Mouse (Mus musculus) adrenal gland, adult 18-20 months (tissue): ENCODE measurements around the gene Zcchc18. TPM values are rescaled to one million over a fixed set of nuclear protein-coding genes. Genes with fewer than 3 reads are reported as not detected.
"Not testable (repeated sequence)": the region's sequence is repeated elsewhere in the genome, so short reads cannot be mapped to it uniquely, and the experiment has no call there.

Source experiments
- DNase-seq, 2 experiments: peaks; one replicate each; pipeline ENCODE4 v3.0.0; 2021 to 2022; ENCODE audit warnings: low spot score in 2 of 2
- long read RNA-seq, 2 experiments: library from polyadenylated mRNA; stranded (forward); transcript quantifications; one replicate each; pipeline ENCODE4 v2.0.0; 2021
- total RNA-seq, 2 experiments: library from RNA; stranded (reverse); gene quantifications; 1 replicate in 1 of 2; 2 replicates in 1 of 2; pipeline ENCODE4 v1.2.3; 2021

The Zcchc18 gene
- total RNA-seq = 10 to 100 TPM; 14.2 to 17.2 TPM
- long read RNA-seq, experiment 1, full-length matches to known transcripts = 17 of 20 reads
- long read RNA-seq, experiment 1, partial matches to known transcripts = 0 of 20 reads
- long read RNA-seq, experiment 1, other reads (novel, unspliced or antisense) = 3 of 20 reads
- long read RNA-seq, experiment 2, full-length matches to known transcripts = 54 of 64 reads
- long read RNA-seq, experiment 2, partial matches to known transcripts = 6 of 64 reads
- long read RNA-seq, experiment 2, other reads (novel, unspliced or antisense) = 4 of 64 reads

DNA sequence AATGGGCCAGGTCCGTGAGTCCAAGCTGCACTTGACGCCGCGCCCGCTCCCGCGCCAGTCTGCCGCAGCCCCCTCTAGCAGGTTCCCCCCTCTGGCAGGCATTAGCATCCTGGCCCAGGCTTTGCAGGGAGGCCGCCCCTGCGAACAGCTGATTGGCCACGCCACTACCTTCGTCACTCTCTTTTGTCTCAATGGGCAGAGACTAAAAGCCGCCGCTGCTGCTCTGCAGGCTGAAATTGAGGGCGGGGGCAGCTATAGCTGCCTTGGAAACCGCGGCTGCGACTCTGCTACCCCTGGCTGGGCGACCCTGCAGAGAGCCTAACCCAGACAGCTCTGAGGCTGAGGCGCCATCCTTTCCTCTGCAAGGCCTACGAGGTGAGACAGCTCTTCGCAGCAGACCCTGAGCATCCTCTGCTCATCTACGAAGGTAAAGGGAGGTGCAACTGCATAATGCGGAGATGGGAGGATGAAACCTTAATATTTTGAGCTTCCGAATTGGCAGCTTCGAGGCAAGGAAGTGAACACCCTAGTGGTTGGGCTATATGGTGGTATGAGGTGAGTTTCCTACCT is at the start of gene Zcchc18:
Gene Zcchc18, plus strand, starts transcription at position 178 of the 570 bp plus-strand sequence.
- peak; percentile 9 to 24 for DNase-seq

DNA sequence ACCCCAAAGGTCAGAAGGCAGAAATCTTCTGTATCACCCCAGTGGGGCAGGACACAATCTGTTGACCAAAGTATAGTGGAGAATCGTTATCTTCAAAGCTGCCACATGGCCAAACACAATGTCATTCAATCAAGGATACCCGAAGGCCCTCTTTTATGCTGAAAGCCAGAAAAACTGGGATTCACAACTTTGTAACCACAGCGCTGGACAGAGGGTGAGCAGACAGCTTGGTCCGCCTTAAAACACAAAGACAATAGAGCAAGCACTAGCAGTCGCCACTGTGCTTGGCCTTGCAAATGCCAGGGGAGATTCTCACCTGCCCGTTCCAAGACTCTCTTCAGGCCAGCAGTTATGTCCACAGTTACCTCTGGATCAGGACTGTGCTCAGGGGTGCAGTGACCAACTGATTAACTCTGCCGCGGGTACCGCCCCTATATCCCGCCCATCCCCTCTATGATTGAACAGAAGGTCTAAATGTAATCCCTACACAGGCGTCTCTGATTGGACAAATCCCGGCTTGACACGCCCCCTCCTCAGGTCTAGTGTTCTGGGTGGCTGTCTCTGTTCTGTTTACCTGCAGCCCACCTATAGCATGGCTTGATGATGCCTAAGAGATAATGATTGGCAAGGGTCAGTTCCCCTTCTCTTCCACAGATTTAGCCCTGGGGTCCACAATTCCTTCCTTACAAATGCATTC is 35.2 kb upstream of the Zcchc18 start:
- DNase-seq = peak in 1 of 2 experiments; percentile 21

DNA sequence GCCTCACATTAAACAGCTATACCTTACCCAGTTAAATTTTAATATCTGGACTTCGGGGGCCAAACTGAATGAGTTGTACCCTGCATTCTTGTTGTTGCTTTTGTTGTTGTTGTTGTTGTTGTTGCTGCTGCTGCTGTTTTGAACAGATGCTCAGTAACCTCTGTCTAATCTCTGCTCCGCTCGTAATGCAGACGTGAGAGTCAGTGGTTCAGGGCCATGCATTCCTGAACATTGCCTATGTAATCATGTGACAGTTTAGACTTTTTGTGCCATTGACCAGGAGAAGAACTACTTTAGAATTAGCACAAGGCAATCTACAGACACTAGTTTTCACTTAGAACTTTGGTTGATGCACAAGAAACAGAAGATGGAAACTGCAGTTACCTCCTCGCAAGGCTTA is 34.7 kb upstream of the Zcchc18 start:
- not testable (repeated sequence) for DNase-seq

DNA sequence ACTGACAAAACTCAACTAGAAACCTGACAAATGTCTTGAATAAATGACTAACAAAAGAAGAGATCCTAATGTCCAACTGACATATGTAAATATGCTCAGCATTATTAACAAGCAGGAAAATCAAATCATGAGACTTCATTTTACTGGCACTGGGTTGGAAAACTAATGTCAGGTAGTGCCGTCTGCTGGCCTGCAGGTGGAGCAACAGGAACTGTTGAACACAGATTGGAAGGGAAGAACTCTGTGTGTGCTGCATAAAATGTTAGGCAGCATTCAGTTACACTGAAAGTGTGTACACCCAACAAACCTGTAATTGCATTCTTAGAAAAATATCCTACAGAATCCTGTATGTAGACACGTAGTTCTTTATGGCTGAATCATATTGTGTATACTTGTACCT is 33.3 kb upstream of the Zcchc18 start:
- DNase-seq = no peak

DNA sequence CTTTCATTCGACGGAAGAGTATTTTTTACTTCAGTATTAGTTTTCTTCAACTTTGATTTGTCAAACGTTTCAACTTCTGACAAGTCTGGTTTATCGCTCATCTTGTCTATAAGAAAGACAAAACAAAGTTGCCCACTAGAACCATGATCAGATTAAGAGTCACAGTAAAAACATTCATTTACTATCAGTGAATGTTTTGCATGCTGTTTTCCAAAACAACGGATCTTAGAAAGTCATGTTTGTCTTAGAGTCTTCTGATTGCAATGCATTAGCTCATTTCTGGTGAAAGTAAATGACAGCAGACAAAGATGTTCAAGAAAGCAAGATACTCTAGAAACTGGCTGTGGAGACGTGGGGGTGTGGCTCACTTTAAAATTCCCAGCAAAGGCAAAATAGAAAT is 17.6 kb upstream of the Zcchc18 start, which contains the start of gene Tmsb15b2:
Gene Tmsb15b2, minus strand, starts transcription at position 101 of the 400 bp plus-strand sequence.
- not testable (repeated sequence) for DNase-seq

DNA sequence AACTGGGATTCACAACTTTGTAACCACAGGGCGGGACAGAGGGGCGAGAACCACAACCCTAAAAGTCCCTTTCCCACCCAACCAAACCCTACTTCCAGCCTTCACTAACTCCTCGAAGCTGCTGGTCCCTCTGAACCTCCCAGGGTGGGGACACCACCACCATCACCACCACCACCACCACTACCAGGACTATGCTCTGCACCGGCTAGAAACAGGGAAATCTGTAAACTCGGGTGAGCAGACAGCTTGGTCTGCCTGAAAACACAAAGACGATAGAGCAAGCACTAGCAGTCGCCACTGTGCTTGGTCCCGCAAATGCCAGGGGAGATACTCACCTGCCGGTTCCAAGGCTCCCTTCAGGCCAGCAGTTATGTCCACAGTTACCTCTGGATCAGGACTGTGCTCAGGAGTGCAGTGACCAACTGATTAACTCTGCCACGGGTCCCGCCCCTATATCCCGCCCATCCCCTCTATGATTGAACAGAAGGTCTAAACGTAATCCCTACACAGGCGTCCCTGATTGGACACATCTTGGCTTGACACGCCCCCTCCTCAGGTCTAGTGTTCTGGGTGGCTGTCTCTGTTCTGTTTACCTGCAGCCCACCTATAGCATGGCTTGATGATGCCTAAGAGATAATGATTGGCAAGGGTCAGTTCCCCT is 16.4 kb upstream of the Zcchc18 start, which contains the start of the genes Tmsb15l and Tmsb15b1:
Gene Tmsb15l, minus strand, starts transcription at position 446 of the 661 bp plus-strand sequence.
Gene Tmsb15b1, minus strand, starts transcription at position 451 of the 661 bp plus-strand sequence.
- DNase-seq = peak in 1 of 2 experiments; percentile 24

DNA sequence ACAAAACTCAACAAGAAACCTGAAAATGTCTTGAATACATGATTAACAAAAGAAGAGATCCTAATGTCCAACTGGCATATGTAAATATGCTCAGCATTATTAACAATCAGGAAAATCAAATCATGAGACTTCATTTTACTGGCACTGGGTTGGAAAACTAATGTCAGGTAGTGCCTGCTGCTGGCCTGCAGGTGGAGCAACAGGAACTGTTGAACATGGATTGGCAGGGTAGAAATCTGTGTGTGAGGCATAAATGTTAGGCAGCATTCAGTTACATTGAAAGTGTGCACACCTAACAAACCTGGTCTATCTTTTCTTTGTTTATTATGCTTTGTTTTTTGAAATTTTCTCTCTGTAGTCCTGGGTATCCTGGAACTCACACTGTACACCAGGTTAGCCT is 14.3 kb upstream of the Zcchc18 start:
- DNase-seq = no peak

DNA sequence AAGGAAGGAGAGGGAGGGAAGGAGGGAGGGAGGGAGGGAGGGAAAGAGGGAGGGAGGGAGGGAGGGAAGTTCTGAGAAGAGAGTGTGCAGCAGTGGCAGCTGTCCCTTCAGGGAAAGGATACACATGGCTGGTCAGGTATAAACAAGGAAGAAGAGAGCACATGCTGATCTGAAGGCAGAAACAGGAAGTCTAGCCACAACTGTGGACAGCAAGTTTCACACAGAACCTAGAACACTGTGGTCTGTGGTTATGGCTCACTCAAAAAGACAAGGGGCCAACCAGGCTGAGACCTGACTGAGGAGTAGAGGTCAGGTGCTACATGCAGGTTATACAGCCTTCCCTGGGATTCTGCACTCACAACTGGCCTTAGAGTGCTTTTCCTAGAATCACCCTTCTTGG is 6.9 kb upstream of the Zcchc18 start:
- DNase-seq = no peak

DNA sequence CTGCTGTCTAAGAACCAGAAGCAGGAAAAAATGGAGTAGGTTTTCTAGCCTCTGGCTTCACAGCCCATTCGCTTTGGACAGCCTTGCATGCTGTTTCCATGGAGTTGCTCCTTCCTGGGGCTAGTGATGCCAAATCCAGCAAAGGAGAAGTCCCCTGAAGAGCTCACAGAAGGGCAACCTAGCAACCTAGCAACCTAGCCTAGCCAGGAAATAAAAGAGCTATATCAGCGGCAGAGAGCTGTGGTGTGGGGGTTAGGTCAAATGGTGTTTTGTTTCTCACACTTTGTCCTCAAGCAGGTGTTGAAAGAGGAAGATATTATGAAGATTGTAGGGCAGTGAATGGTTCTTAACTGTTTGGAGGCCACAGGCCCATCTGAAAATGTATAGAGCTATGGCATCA is 1.7 kb upstream of the Zcchc18 start:
- no peak for DNase-seq

DNA sequence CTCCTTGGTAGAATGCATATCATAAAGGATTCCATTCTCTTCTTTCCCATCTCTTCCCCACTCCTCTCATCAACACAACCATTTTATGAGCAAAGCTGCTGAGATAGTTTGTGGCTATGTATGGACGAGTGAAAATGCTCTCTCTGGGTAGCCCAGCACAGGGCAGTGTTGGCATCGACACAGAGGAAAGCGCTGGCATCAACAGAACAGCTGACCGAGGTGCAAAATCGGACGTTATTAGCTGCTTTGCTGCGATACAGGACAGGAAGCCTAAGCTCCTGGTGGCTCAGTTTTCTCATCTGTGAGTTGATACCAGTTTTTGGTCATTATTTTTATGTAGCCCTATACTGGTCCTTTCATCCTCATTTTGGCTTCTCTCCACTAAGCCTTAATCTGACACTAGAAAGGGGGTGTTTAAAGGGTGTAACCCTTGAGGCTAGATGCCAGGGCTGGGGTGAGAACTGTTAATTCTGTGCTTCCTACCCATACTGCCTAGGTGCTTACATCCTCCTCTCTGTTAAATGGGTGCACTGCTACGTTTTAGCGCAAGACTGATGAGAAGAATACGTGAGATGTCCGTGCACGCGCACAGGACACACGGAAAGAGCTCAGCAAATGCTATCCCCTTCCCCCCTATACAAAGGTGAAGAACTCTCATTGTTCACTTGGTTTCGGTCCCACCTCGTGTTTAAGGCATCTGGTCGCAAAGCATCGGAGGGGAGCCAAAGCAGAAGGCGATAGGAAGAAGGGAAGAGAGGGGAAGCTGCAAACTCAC is 577 bp upstream of the Zcchc18 start:
- DNase-seq = no peak

DNA sequence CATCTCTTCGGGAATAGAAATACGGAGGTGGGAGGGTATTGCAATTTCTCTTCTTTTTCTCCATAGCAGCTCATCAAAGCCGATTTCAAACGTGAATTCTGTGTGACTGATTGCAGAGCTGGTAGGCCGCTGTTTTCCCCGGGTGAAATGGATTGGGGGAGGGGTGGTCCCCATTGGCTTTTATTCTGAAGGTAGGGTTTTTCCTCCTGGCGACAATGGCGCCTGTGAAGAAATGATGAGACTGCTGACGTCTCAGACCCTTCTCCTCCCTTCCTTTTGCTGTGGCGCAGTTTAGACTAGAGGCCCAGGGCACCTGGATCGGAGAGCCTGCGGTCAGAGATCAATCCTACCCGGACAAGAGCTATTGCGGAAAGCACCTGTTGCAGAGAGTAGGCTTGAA is 686 bp downstream of the Zcchc18 start:
- no peak for DNase-seq

DNA sequence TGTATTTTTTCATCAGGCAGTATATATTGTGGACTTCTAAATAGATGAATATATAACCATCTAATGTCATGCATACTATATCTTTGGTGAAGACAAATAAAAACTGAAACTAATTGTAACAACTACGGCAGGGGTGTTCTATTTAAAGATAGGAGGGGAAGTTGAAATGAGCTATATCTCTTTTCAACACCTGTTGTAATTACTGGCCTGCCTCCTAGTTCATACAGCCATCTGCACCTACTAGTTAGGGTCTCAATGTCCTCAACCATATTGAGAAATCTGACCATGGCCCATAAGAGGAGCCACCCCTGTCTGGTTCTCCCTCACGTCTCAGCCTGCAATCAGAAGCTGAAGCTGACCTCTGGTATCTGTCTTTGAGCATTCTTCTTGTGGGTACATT is 3.3 kb downstream of the Zcchc18 start:
- no peak for DNase-seq

DNA sequence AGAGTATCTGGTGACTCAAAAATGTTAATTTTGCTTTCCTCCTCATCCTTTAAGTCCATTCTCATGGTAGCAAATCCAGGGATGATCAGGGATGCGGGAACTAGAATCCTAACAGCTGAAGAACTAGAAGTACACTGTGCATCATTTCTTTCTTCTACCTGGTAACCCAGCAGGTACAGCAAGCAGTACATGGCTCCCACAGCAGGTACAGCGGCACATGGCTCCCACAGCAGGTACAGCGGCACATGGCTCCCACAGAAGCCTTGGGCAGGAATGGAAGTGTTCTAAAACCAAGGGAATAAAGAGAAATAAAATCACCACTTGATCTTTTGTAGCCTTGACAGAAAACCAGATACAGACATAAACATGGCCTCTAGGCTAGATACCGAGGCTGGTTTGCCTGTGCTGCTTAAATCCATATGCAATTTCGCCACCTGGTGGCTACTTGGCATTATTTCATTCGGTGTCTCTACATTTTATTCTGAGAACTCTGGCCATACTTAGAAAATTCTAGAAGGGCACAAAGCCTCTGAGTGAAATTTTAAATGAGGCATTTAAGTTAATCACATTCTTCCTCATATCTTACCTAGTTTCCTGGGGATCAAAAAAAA is 22.2 kb downstream of the Zcchc18 start:
- peak in 1 of 2 experiments; percentile 25 for DNase-seq

DNA sequence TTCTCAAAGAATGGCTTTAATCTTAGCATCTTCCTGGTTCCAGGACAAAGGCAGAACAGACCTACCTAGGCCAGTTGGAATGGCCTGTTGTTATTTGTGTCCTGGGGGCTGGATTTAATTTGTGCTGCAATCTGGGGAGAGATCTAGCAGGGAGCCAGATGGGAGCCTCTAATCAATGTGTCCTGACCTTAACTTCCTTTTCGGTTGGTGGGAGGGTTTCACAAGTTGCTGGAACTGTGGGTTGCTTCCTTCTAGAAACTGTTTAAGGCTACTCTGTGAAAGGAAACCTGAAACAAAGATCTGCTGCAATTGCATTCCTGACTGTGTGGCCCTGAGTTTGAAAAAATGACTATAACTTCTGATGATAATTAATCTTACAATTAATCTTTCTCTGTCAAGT is 24.7 kb downstream of the Zcchc18 start:
- no peak for DNase-seq

DNA sequence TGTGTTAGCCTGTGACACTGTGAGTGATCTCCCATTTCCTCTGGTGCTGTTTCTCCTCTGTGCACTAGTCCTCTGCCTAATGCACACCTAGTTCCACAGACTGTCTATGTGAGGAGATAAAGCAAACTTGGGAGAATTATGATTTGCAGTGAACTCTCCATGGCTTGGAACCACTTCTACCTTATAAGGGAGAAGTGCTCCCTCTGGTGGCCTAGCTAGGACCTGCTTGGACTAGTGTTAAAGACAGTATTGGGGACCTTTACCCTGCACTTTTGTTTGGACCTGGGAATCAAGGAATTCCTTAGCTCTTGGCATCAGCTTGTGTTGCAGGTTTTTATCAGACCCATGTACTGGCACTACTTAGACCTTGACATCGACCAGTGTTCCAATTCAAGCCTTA is 26.4 kb downstream of the Zcchc18 start:
- DNase-seq = peak; percentile 36 to 48

DNA sequence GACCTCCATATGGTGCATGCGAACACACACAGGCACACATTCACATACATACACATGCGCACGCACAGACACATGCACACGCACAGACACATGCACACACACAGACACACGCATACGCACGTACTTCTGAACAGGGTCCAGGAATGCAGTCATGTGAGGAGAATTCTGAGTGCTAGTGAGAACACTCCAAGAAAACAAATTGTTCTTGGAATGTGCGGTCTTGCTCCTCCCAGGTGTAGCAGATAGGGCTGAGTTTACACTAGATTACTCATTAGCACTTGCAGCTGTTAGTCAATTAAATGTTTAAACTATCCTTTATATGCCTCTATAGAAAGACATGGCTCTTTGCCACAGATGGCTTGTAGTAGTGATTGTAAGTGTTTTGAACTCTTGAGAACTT is 38.0 kb downstream of the Zcchc18 start:
- no peak for DNase-seq

DNA sequence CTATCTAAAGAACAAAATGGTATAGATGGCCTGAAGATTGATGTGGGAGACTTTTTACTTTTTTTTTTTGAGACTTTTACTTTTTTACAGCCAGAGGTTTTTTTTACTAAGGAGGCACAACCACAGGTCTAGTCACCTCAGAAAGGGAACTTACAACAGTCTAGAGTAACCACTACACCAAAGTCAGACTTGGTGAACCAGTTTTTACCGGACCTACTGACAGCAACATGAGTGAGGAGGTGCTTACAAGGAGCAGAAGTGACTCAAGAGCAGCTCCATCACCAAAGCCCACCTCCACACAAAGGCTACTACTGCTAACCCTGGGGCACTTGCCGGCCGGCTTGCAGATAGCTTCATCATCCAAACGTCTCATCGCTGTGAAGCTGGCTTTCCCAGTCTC is 38.8 kb downstream of the Zcchc18 start:
- no peak for DNase-seq

DNA sequence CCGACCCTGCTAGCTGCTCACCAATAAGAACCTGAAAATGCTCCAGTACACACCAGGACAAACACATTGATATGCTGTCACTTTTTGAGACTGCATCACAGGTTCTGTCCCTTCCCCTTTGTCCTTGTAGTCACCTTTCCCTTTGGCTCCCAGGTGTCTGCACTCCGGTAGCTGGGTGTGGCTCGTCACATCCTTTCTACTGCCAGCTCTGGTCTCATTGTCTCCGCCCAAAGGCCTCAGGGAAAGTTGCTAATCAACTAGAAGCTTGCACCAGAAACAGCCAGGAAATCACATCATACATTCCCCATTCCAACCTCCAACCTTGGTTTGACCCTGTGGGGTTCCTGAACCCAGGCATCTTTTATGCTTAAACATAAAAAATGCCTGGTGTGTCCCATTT is 41.4 kb downstream of the Zcchc18 start:
- DNase-seq = no peak

DNA sequence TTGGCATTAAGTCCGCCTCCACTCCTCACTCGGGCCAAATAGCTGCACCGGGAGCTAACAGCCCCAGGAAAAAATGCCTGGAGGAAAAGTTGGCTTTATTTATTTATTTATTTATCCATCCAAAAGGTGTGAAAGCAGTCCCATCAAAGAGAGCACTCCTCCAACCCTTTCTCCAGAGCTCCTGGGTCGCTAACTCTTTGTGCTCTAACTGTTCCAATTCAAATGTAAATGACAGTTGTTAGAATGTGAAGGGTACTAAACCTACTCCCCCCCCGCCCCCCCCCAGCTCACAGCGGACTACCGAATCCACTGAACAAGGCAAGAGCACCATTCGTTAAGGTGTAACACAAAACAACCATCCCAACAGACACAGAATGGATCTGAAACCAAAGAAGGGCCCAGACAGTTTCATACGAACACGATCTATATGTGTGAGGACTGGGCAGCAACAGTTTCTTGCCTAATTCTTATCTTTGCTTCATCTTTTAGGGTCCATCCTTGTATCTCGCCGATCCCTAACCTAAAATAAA is 44.6 kb downstream of the Zcchc18 start:
- DNase-seq = no peak

DNA sequence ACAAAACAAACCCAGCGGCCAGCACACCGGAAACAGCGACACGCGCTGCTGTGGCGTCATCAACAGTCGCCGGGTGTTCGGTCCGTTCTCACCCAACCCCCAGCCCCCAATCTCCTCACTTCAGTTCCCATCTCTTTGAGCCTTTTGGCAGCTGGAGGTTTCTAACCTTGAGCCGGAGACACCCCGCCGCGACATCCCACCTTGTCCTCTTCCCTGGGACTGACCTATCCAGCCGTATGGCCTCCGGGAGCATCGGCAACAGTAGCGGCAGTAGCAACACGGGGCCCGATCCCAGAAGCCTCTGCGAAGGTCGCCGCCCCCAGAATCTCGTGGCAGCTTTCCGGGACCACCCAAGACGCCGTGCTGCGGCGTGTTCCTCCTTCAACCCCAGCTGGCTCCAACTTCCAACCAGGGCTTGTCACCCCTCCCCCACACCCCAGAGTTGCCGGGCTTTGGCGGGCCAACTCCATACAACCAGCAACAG is 45.1 kb downstream of the Zcchc18 start, which contains the start of gene Slc25a53:
Gene Slc25a53, minus strand, starts transcription at position 303 of the 484 bp plus-strand sequence.
- peak; percentile 71 to 74 for DNase-seq
